Comparison of ENCODE assay signal across 21 mouse cellular contexts in genomic region chr5:104405051-104405450, GRCm38 (mm10). TPM values are rescaled to one million over a fixed set of nuclear protein-coding genes. Genes with fewer than 3 reads are reported as not detected.
"Had no signal": no experiment of that assay in that cellular context is flagged by ENCODE, and none has a peak within 500 bp of the region (broad histone marks: within the 10 kb centered on the region; RNA-seq: fewer than 3 reads in every experiment).

No protein-coding gene starts in this region.

- H3K27me3 ChIP-seq: limb, embryonic 13.5 days; liver, embryonic 12.5 days; liver, embryonic 15.5 days; lung, embryonic 15.5 days; midbrain, embryonic 12.5 days; midbrain, embryonic 15.5 days; neural tube, embryonic 13.5 days had no signal

- H3K36me3 ChIP-seq: limb, embryonic 13.5 days; liver, embryonic 12.5 days; liver, embryonic 15.5 days; lung, embryonic 15.5 days; midbrain, embryonic 12.5 days; midbrain, embryonic 15.5 days; neural tube, embryonic 13.5 days had no signal

- H3K4me2 ChIP-seq: limb, embryonic 13.5 days; liver, embryonic 12.5 days; liver, embryonic 15.5 days; lung, embryonic 15.5 days; midbrain, embryonic 12.5 days; midbrain, embryonic 15.5 days; neural tube, embryonic 13.5 days had no signal

- ATAC-seq: liver, embryonic 12.5 days; midbrain, embryonic 15.5 days had no signal

- H3K4me1 ChIP-seq: liver, embryonic 12.5 days; liver, embryonic 15.5 days had no signal

- H3K4me3 ChIP-seq: limb, embryonic 13.5 days; liver, embryonic 12.5 days; liver, embryonic 15.5 days; lung, embryonic 15.5 days; midbrain, embryonic 12.5 days; midbrain, embryonic 15.5 days; myocyte; neural tube, embryonic 13.5 days had no signal

- H3K9ac ChIP-seq: limb, embryonic 13.5 days; liver, embryonic 12.5 days; liver, embryonic 15.5 days; lung, embryonic 15.5 days; midbrain, embryonic 12.5 days; midbrain, embryonic 15.5 days; neural tube, embryonic 13.5 days had no signal

- H3K27ac ChIP-seq: limb, embryonic 13.5 days; liver, embryonic 12.5 days; liver, embryonic 15.5 days; lung, embryonic 15.5 days; midbrain, embryonic 12.5 days; midbrain, embryonic 15.5 days; neural tube, embryonic 13.5 days had no signal

- H3K9me3 ChIP-seq: limb, embryonic 13.5 days; liver, embryonic 12.5 days; liver, embryonic 15.5 days; lung, embryonic 15.5 days; midbrain, embryonic 12.5 days; midbrain, embryonic 15.5 days; neural tube, embryonic 13.5 days had no signal

- DNase-seq: kidney, adult 18-20 months; kidney, adult 9 months; kidney, postnatal 14 days; left cerebral cortex, postnatal 4 days; liver; lung, adult 18-20 months; lung, postnatal 10 days; lung, postnatal 36 days; retina, postnatal 1 day; right cerebral cortex, postnatal 25 days; thymus, adult 18-20 months; thymus, postnatal 36 days had no signal

RNA-seq across cellular contexts. Expression of gene Spp1, which starts 29.9 kb away (rescaled TPM):
- total RNA-seq: megakaryocyte-erythroid progenitor cell, adult 5-6 weeks had no signal
